Mouse (Mus musculus) cortical plate, adult 2 months (tissue): Measurements from ENCODE around the gene Kyat3. TPM values are rescaled to one million over a fixed set of nuclear protein-coding genes. Genes with fewer than 3 reads are reported as not detected.
A peak's percentile ranks its signal among the peaks of the same experiment; 100 is the strongest.

ENCODE experiments used
- H3K27ac ChIP-seq: fragments of 200-500 bp; 2 replicates; pipeline ENCODE4 v1.5.1; 2012; ENCODE audit warnings: low read length, control low read depth, inconsistent platforms; ENCODE audit not compliant: insufficient read depth
- H3K4me1 ChIP-seq: fragments of 200-500 bp; 2 replicates; pipeline ENCODE4 v1.6.1; 2011; ENCODE audit warnings: low read length; ENCODE audit not compliant: control insufficient read depth, insufficient read depth
- H3K4me3 ChIP-seq: fragments of 200-500 bp; 2 replicates; pipeline ENCODE4 v1.5.1; 2011; ENCODE audit warnings: mild to moderate bottlenecking, low read length, control low read depth; ENCODE audit not compliant: insufficient read depth
- CTCF ChIP-seq: fragments of 200-500 bp; IDR thresholded peaks from 2 replicates; pipeline ENCODE4 v1.5.1; 2011; ENCODE audit warnings: mild to moderate bottlenecking, control low read depth, low read length; ENCODE audit not compliant: insufficient read depth; ENCODE audit errors: extremely low read depth
- POLR2A ChIP-seq: fragments of 200-500 bp; IDR thresholded peaks from 2 replicates; pipeline ENCODE4 v1.6.1; 2011; ENCODE audit warnings: mild to moderate bottlenecking, low read length, control low read depth; ENCODE audit not compliant: insufficient read depth; ENCODE audit errors: extremely low read depth
- polyA plus RNA-seq: library from polyadenylated mRNA; depleted of rRNA; stranded (reverse); fragments of >200 nt; gene quantifications from 2 replicates; pipeline ENCODE4 v1.2.3, GENCODE M21; 2012

Gene Kyat3
- polyA plus RNA-seq, 1 experiment: 7.3 TPM

DNA sequence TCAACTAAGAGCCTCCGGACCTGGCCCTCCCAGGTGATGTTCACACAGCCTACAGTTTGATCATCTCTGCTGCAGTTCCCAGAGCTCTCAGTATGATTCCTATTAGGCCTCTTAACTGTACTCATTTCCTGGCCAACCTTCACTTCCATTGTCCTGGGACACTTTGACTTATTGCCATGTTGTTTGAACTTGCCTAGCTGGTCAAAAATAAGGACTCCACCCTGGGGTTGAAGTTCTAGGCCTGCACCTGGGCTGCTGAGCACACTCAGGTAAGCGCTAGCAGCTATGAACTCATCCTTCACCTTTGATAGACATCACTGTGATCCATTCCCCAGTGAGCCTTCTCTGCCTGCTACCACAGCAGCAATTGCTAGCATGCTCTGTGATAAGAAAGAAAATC, 44.2 kb downstream of the Kyat3 start:
- no peak for TF ChIP-seq POLR2A
- TF ChIP-seq CTCF: no peak
- Histone ChIP-seq H3K27ac (no peak overlapping the region), H3K4me1 (0 out of 2 replicates have a peak, but pooled peaks cover 2% of the 10 kb centered on the region), H3K4me3 (no peak overlapping the region)

DNA sequence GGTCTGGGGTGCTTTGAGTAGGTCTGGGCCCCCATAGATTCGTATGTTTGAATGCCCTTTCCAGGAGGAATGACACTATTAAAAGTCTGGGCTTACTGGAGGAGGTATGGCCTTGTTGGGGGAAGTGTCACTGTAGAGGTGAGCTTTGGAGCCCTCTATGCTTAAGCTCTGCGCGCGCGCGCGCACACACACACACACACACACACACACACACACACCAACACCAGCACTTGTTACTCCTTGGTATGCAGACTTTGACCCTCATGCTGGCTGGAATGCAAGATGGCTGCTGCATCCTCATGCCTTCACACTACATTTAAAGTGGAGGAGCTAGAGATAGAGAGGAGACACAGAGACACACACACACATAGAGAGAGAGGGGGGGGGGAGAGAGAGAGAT, 46.8 kb downstream of the Kyat3 start:
- Histone ChIP-seq H3K4me1 (no peaks in the 10 kb centered on the region), H3K27ac (no peak overlapping the region), H3K4me3 (no peak overlapping the region)
- TF ChIP-seq POLR2A: no peak
- no peak for TF ChIP-seq CTCF

DNA sequence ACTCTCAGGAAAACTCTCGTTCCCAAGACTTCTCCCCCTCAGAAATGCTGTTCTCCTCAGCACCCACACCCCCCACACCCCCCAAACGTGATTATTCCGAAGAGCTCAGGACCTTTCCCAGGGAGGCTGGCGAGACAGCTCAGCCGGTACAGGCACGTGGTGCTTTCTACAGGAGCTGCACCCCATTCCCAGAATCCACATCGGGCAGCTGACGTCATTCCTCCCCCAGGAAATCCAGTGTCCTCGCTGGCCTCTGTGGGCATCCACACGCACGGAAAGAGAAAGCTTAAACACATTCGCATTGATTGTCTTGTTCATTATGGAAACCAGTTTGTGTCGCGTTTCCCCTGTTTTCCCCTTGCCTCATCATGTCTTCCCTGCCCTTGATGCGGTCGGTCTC, 48.3 kb downstream of the Kyat3 start:
- no peak overlapping the region for H3K27ac ChIP-seq
- no peaks in the 10 kb centered on the region for H3K4me1 ChIP-seq
- TF ChIP-seq CTCF (no peak), POLR2A (no peak)

DNA sequence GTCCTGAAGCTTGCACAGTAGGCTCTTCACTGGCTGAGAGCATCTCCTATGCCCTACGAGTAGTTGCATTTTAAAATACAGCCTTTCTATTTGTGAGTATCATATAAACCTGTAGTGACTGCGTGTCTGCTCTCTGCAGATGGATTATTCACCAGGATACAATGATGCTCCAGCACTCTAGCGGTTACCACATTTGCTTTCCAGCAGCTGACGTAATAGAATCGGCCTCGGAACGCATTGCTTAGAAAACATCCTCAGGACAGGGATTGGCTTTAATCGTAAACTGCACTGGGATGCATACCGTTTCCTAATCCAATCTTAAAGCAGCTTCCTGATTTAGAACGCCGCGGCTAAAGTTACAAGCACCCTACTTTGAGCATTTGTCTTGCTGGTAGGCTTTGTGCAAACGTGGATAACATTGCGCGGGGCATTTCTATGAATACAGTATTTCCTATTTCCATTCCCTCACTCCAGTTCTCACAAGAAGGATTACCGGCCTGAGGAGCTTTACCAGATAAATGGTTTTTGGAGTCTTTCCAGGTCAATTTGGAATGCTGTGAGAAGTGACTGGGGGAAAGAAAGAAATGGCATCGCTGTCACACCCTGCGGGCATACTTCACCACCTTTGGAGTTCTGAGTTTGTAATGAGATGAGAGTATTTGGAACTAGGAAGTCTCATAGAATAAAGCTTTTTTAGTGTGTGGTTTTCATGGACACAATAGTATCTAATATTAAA, 54.4 kb downstream of the Kyat3 start:
- Histone ChIP-seq H3K4me1 (no peaks in the 10 kb centered on the region), H3K27ac (no peak overlapping the region), H3K4me3 (no peak overlapping the region)
- TF ChIP-seq POLR2A: no peak
- TF ChIP-seq CTCF: no peak

More for the DNA sequence above, 48.3 kb downstream of the Kyat3 start:
- no peak overlapping the region for H3K4me3 ChIP-seq

DNA sequence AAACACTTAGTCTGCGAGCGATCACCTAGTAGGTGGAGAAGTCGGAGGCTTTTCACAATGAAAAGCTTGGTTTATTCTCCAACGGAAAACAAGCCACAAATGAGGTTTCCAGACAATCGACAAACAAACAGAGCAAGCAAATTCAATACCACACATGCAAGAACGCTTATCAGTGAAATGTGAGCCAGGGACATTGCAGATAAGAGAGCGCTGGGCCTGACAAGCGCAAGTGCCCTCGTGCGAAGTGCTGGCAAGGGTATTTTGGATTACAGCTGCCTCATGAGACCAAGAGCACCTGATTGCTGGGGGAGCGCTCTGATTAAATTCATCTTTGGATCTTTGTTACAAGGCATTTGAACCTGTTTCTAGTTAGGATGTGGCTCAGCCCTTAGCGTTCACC, 57.0 kb downstream of the Kyat3 start:
- TF ChIP-seq CTCF (no peak), POLR2A (no peak)
- no peak overlapping the region for H3K4me3 ChIP-seq
- no peaks in the 10 kb centered on the region for H3K4me1 ChIP-seq
- no peak overlapping the region for H3K27ac ChIP-seq

- Histone ChIP-seq H3K4me3 (no peak overlapping the region), H3K4me1 (no peaks in the 10 kb centered on the region), H3K27ac (no peak overlapping the region)
- TF ChIP-seq CTCF (no peak), POLR2A (no peak)
Measured at GRCm38 (mm10) chr3:142758593-142758992, 57.7 kb downstream of the Kyat3 start.

- no peaks in the 10 kb centered on the region for H3K4me1 ChIP-seq
- no peak overlapping the region for H3K27ac ChIP-seq
- no peak overlapping the region for H3K4me3 ChIP-seq
- TF ChIP-seq POLR2A (no peak), CTCF (no peak)
Measured at GRCm38 (mm10) chr3:142760356-142760755, 59.5 kb downstream of the Kyat3 start.

- H3K4me1 ChIP-seq: peaks cover 2% of the 10 kb centered on the region
- no peak for TF ChIP-seq CTCF
- peak; percentile 98 for TF ChIP-seq POLR2A
- peak within 1 kb of the TSS; percentile 83 for H3K4me3 ChIP-seq
- H3K27ac ChIP-seq: peak within 1 kb of the TSS; percentile 41
Measured at GRCm38 (mm10) chr3:142764995-142765777, 64.3 kb downstream of the Kyat3 start, which contains the start of gene Gtf2b. TSS of gene Gtf2b (plus strand) at chr3:142765045.

DNA sequence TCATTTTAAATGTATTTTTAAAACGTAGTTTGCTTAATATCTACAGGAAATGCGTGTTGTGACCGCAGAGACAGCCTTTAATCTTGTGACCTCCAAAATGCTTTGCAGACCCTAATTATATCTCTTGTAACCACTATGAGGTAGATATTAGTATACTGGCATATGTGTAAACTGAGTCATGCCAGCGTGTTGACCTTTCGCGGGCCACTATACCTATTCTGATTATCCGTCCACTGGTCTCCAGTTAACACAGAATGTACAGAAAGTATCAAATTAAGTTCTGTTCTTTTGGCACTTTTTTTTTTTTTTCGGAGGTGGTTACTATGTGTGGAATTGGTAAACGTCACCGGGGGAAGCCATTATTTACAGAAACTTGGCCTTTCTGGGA, 64.9 kb downstream of the Kyat3 start:
- Histone ChIP-seq H3K4me1 (peaks cover 2% of the 10 kb centered on the region), H3K4me3 (peak overlapping the region; percentile 83), H3K27ac (no peak overlapping the region)
- no peak for TF ChIP-seq POLR2A
- no peak for TF ChIP-seq CTCF

DNA sequence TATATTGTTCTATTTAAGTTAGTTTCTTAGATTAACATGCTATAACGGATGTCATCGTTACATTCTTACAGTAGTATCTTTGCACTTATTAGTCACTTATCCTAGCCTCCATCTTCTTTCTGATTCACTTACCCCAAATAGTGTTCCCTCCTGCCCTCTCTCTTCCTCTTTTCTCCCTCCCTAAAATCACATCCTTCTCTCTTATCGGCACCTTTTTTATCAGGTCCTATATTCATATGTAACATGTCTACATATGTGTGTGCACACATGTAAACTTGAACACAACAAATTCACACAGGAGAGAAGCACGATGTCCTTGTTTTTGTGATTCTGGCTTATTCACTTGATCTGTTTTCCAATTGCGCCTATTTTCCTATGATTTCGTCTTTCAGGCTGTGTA, 67.6 kb downstream of the Kyat3 start:
- no peak overlapping the region for H3K27ac ChIP-seq
- no peak overlapping the region for H3K4me3 ChIP-seq
- peaks cover 4% of the 10 kb centered on the region for H3K4me1 ChIP-seq
- no peak for TF ChIP-seq CTCF
- TF ChIP-seq POLR2A: no peak
